Mouse (Mus musculus): ENCODE data around the gene Wsb2. TPM values are rescaled to one million over a fixed set of nuclear protein-coding genes. Genes with fewer than 3 reads are reported as not detected.

Wsb2 gene
- polyA plus RNA-seq (2015; fragmentation: Nextera tagmentation; extraction: Ambion mirVana), result 196 and 213 TPM in 2 replicates

DNA sequence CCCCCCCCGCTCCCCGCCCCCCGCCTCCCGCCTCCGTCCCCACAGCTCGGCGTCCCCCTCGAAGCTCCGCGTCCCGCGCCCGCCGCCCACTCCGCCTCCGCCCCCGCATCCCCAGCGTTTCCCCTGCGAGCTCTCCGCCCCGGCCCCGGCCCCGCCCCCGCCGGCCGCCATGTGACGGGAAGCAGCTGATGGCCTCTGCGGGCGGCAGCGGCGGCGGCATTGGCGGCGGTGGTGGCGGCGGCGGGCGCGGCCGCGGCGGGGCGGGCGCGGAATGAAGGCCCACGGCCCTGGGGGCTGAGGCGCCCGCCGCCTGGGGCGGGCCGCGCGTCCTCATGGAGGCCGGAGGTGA is at the start of gene Wsb2:
Gene Wsb2, plus strand, starts transcription at position 176 of the 349 bp plus-strand sequence.
- Histone ChIP-seq H3K27ac (replicated peaks) (peak within 1 kb of the TSS; percentile 85), H3K4me3 (peak within 1 kb of the TSS; percentile 79), H3K9me3 (no peaks in the 10 kb centered on the region), H3K4me1 (peaks cover 44% of the 10 kb centered on the region), H3K9ac (replicated peaks) (peak within 1 kb of the TSS; percentile 87), H3K4me2 (replicated peaks) (peak within 1 kb of the TSS; percentile 81), H3K36me3 (no peaks in the 10 kb centered on the region), H3K27me3 (no peaks in the 10 kb centered on the region)
- WGBS, result 0% methylated on average over 20 of the region's 54 CpGs
- ATAC-seq (replicated peaks), result peak; percentile 86

DNA sequence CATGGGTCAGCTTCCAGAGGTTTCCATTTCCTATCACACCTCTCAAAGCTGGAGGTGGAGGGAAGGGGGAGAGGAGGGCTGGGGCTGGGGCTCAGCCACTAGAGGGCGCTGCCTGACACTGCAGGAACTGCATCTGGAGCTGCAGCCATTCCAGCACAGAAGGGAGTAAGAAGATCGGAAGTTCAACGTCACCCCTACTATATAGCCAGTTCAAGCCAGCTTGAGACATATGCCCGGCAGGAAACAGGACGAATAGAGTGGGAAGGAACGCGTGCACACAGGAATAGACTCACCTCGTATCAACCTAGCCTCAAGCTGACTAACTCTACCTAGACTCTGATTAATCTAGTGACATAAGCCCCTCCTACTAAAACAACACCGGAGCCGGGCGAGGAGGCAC is 49.4 kb upstream of the Wsb2 start:
- no peaks in the 10 kb centered on the region for H3K4me1 ChIP-seq
- no peak overlapping the region for H3K27ac ChIP-seq (replicated peaks)
- no peak overlapping the region for H3K4me3 ChIP-seq
- no peak for ATAC-seq (replicated peaks)
- no peaks in the 10 kb centered on the region for H3K27me3 ChIP-seq
- H3K4me2 ChIP-seq (replicated peaks), result no peak overlapping the region
- 41% methylated on average over 11 of the region's 11 CpGs for WGBS
- H3K9ac ChIP-seq (replicated peaks), result no peak overlapping the region
- H3K36me3 ChIP-seq, result no peaks in the 10 kb centered on the region
- H3K9me3 ChIP-seq, result no peaks in the 10 kb centered on the region

DNA sequence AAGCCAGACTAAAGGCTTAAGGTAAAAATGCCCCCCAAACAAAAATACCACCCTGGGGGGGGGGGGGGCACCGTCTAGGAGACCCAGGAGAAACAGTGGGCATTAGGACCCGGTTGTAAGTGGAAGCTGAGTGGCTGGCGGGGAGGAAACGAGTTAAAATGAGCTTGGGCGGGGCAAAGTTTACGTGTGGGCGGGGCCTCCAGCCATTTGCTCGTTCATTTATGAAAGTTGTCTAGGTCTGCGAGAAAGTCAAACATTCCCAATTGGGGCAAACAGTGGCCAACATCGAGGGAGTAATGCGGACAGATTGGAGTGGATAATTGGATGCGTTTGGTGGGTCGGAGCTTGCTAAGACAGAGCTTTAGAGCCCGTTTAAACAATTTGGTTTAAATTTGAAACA is 43.7 kb upstream of the Wsb2 start:
- no peak overlapping the region for H3K4me2 ChIP-seq (replicated peaks)
- no peak overlapping the region for H3K27ac ChIP-seq (replicated peaks)
- no peaks in the 10 kb centered on the region for H3K9me3 ChIP-seq
- H3K36me3 ChIP-seq, result no peaks in the 10 kb centered on the region
- no peak overlapping the region for H3K9ac ChIP-seq (replicated peaks)
- H3K27me3 ChIP-seq, result no peaks in the 10 kb centered on the region
- no peak overlapping the region for H3K4me3 ChIP-seq
- H3K4me1 ChIP-seq, result peaks cover 12% of the 10 kb centered on the region
- no peak for ATAC-seq (replicated peaks)
- WGBS, result 35% methylated on average over 14 of the region's 14 CpGs

- H3K27ac ChIP-seq (replicated peaks), result no peak overlapping the region
- WGBS, result 45% methylated on average over 10 of the region's 10 CpGs
- no peaks in the 10 kb centered on the region for H3K27me3 ChIP-seq
- peaks cover 14% of the 10 kb centered on the region for H3K4me1 ChIP-seq
- ATAC-seq (replicated peaks), result no peak
- H3K4me2 ChIP-seq (replicated peaks), result no peak overlapping the region
- H3K9me3 ChIP-seq, result no peaks in the 10 kb centered on the region
- no peak overlapping the region for H3K9ac ChIP-seq (replicated peaks)
- no peaks in the 10 kb centered on the region for H3K36me3 ChIP-seq
- no peak overlapping the region for H3K4me3 ChIP-seq
Observed at GRCm38 (mm10) chr5:117313909-117314308, 43.2 kb upstream of the Wsb2 start.

DNA sequence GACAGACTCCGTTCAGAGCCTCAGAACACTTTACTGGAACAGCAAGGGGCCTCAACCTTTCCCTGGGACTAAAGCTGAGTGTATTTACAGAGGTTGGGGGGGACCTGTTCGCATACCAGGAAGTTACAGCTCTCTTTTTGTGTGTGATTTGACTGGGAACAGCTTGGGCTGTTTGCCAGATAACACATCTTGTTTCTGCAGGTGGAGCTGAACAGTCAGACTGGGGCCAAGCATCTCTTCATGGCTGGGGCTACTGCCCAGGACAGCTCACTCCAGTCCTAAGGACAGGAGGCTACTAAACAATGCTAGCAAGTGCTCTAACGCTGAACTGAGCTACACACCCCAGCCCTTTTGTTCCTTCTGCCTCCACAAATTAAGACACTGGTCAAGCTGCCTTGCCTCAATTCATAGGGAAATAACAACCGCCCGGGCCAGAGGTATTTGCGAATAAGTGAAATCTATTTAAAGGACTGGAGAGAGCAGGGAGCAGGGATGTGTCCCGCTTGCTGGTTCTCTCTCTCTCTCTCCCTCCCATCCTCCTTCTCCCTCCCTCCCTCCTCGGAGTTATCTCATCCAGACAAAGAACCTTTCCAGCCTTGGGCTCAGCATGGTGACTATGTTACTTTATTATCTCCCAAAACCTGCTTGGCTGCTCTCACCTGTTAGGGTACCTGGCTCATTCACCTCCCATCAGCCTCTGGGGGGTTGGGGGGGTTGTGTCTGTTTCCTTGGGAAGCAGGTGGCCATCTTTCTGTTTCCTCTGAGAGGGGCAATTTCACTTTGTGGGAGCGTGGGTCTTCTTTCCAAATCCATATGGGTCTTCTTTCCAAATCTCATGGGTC is 42.3 kb upstream of the Wsb2 start:
- Histone ChIP-seq H3K9me3 (no peaks in the 10 kb centered on the region), H3K4me2 (replicated peaks) (0 out of 2 replicates have a peak overlapping the region, but pooled peaks have one; percentile 0), H3K9ac (replicated peaks) (no peak overlapping the region), H3K4me1 (peaks cover 23% of the 10 kb centered on the region), H3K4me3 (no peak overlapping the region), H3K27me3 (no peaks in the 10 kb centered on the region), H3K27ac (replicated peaks) (no peak overlapping the region), H3K36me3 (no peaks in the 10 kb centered on the region)
- no peak for ATAC-seq (replicated peaks)
- WGBS, result 13% methylated on average over 9 of the region's 9 CpGs

DNA sequence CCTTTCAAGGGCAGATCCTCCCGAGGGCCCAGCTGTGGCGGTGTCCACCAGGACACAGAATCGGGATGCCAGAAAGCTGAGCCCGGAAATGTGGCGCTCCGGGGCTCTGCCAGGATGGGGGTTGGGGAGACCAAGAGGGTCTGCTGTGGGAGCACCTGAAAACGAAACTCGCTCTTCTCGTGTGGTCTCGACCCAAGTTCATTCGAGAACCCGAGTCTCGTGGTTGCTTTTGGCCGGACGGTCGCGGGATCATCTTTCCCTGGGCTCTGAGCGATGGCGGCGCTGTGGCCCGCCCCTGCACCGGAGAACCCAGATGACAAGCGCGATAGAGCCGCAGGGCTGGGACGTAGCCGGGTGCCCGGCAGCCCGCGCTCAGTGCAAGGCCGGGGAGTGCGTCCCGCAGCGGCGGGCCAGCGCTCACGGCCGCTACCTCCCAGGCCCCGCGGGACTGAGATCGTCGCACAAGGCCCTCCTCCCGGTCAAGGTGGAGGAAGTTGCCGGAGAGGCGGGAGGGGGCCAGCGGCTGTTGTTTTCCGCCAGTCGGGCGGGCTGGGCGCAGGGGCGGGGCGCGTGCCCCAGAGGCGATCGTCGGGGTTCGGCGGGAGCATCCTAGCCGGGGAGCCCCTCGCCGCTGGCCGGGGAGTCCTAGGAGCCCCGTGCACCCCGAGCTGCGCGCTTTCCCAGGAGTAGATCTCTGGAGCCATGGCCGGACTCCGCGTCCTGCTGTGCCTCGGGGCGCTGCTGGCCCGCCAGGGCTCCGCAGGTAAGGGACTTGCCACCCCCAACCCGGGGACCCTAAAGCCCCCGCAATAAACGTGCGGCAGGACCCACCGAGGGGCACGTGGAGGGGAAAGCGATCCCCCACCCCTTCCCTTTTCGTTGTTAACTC is 38.1 kb upstream of the Wsb2 start, which contains the start of gene Vsig10:
Gene Vsig10, plus strand, starts transcription at position 343 of the 889 bp plus-strand sequence.
- Histone ChIP-seq H3K9me3 (no peaks in the 10 kb centered on the region), H3K27ac (replicated peaks) (no peak within 1 kb of the TSS), H3K4me2 (replicated peaks) (peak within 1 kb of the TSS; percentile 100), H3K36me3 (no peaks in the 10 kb centered on the region), H3K27me3 (peaks cover 5% of the 10 kb centered on the region; the same call in 1 of the 2 replicates), H3K9ac (replicated peaks) (peak within 1 kb of the TSS; percentile 66), H3K4me3 (peak within 1 kb of the TSS; percentile 56), H3K4me1 (peaks cover 26% of the 10 kb centered on the region)
- under 1% methylated on average over 79 of the region's 81 CpGs for WGBS
- ATAC-seq (replicated peaks), result peak; percentile 81

DNA sequence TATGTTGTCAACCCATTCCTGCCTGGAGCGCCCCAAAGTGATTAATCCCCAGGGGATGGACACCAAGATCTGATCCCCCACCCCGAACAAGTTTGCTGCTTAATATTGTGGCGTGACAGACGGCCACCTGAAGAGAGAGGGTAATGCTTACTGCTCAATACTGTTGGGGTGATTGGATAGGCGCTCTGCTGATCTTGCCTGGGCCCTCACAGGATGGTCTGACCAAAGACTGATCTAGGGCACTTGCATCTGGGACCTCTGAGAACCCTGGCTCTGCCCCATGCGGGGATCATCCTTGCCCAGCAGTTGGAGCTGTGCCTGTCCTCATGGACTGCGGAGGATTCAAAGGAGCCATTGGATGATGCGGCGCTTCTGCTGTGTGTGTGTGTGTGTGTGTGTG is 33.4 kb upstream of the Wsb2 start:
- H3K27ac ChIP-seq (replicated peaks), result no peak overlapping the region
- no peak overlapping the region for H3K9ac ChIP-seq (replicated peaks)
- no peak overlapping the region for H3K4me2 ChIP-seq (replicated peaks)
- H3K4me3 ChIP-seq, result no peak overlapping the region
- H3K36me3 ChIP-seq, result no peaks in the 10 kb centered on the region
- H3K4me1 ChIP-seq, result peaks cover 13% of the 10 kb centered on the region
- peaks cover 5% of the 10 kb centered on the region; the same call in 1 of the 2 replicates for H3K27me3 ChIP-seq
- no peak for ATAC-seq (replicated peaks)
- no peaks in the 10 kb centered on the region for H3K9me3 ChIP-seq
- WGBS, result 83% methylated on average over 9 of the region's 9 CpGs

GRCm38 (mm10) chr5:117326408-117326807 is 30.7 kb upstream of the Wsb2 start:
- no peak overlapping the region for H3K27ac ChIP-seq (replicated peaks)
- no peaks in the 10 kb centered on the region for H3K9me3 ChIP-seq
- H3K27me3 ChIP-seq, result no peaks in the 10 kb centered on the region
- H3K4me3 ChIP-seq, result no peak overlapping the region
- WGBS, result 74% methylated on average over 6 of the region's 6 CpGs
- no peak for ATAC-seq (replicated peaks)
- no peaks in the 10 kb centered on the region for H3K36me3 ChIP-seq
- H3K9ac ChIP-seq (replicated peaks), result no peak overlapping the region
- H3K4me2 ChIP-seq (replicated peaks), result no peak overlapping the region
- no peaks in the 10 kb centered on the region for H3K4me1 ChIP-seq

GRCm38 (mm10) chr5:117330457-117330856 is 26.6 kb upstream of the Wsb2 start:
- 88% methylated on average over 7 of the region's 7 CpGs for WGBS
- no peak overlapping the region for H3K27ac ChIP-seq (replicated peaks)
- H3K9me3 ChIP-seq, result no peaks in the 10 kb centered on the region
- H3K27me3 ChIP-seq, result no peaks in the 10 kb centered on the region
- no peaks in the 10 kb centered on the region for H3K36me3 ChIP-seq
- no peak for ATAC-seq (replicated peaks)
- H3K4me2 ChIP-seq (replicated peaks), result no peak overlapping the region
- no peak overlapping the region for H3K4me3 ChIP-seq
- H3K4me1 ChIP-seq, result no peaks in the 10 kb centered on the region
- no peak overlapping the region for H3K9ac ChIP-seq (replicated peaks)

GRCm38 (mm10) chr5:117337999-117338398 is 19.1 kb upstream of the Wsb2 start:
- WGBS, result 87% methylated on average over 10 of the region's 10 CpGs
- no peak overlapping the region for H3K4me3 ChIP-seq
- no peak overlapping the region for H3K4me2 ChIP-seq (replicated peaks)
- ATAC-seq (replicated peaks), result no peak
- no peak overlapping the region for H3K27ac ChIP-seq (replicated peaks)
- no peaks in the 10 kb centered on the region for H3K4me1 ChIP-seq
- no peaks in the 10 kb centered on the region for H3K36me3 ChIP-seq
- H3K9me3 ChIP-seq, result no peaks in the 10 kb centered on the region
- no peaks in the 10 kb centered on the region for H3K27me3 ChIP-seq
- H3K9ac ChIP-seq (replicated peaks), result no peak overlapping the region

DNA sequence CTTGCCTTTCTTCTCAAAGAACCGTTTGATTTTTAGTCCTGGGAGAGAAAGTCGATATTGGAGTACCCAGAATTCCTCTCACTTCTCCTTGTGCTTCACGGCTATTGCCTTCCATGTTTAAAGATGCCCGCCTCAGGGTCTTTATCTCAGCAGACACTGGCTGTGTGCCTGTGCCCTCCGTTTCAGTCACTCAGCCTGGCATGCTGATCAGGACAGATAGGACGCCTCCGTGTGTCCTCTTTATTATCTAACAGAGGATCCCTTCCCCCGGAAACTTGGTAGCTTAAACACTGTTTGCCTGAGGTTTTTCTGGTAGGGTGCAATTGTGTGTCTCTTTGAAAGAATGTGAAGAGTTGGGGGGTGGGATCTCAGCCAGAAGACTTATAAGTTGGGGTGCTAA is 18.6 kb upstream of the Wsb2 start:
- no peak overlapping the region for H3K27ac ChIP-seq (replicated peaks)
- no peaks in the 10 kb centered on the region for H3K27me3 ChIP-seq
- no peak overlapping the region for H3K4me3 ChIP-seq
- 85% methylated on average over 8 of the region's 8 CpGs for WGBS
- H3K4me2 ChIP-seq (replicated peaks), result no peak overlapping the region
- H3K36me3 ChIP-seq, result no peaks in the 10 kb centered on the region
- H3K4me1 ChIP-seq, result no peaks in the 10 kb centered on the region
- no peak for ATAC-seq (replicated peaks)
- H3K9ac ChIP-seq (replicated peaks), result no peak overlapping the region
- H3K9me3 ChIP-seq, result no peaks in the 10 kb centered on the region

- H3K4me3 ChIP-seq, result no peak overlapping the region
- no peaks in the 10 kb centered on the region for H3K9me3 ChIP-seq
- no peak overlapping the region for H3K9ac ChIP-seq (replicated peaks)
- H3K27ac ChIP-seq (replicated peaks), result no peak overlapping the region
- no peaks in the 10 kb centered on the region for H3K4me1 ChIP-seq
- no peaks in the 10 kb centered on the region for H3K27me3 ChIP-seq
- no peak for ATAC-seq (replicated peaks)
- no peak overlapping the region for H3K4me2 ChIP-seq (replicated peaks)
- 87% methylated on average over 6 of the region's 6 CpGs for WGBS
- no peaks in the 10 kb centered on the region for H3K36me3 ChIP-seq
Observed at GRCm38 (mm10) chr5:117340081-117340480, 17.0 kb upstream of the Wsb2 start.
